Mouse (Mus musculus) heart, postnatal 0 days (tissue): Measurements from ENCODE around the gene Gsk3a. TPM values are rescaled to one million over a fixed set of nuclear protein-coding genes. Genes with fewer than 3 reads are reported as not detected.
A peak's percentile ranks its signal among the peaks of the same experiment; 100 is the strongest.

Experiments used
- ATAC-seq: fragments of 200-750 bp; cut with Nextera tagmentation; 2 replicates; pipeline ENCODE4 v1.8.0; 2017; ENCODE audit warnings: low read depth, moderate number of reproducible peaks, moderate library complexity; ENCODE audit not compliant: insufficient read depth
- DNase-seq: peaks from one replicate; pipeline ENCODE4 v3.0.0-alpha.2; 2016; ENCODE audit warnings: low spot score
- H3K27ac ChIP-seq: fragments of 300-500 bp; sonication (generic); 2 replicates; pipeline ENCODE4 v1.5.1; 2014; ENCODE audit warnings: low read depth, mild to moderate bottlenecking
- H3K27me3 ChIP-seq: fragments of 300-500 bp; sonication (generic); 2 replicates; pipeline ENCODE4 v1.6.1; 2014; ENCODE audit warnings: low read length, mixed read lengths; ENCODE audit not compliant: control insufficient read depth, insufficient read depth
- H3K36me3 ChIP-seq: fragments of 300-500 bp; sonication (generic); replicated peaks from 2 replicates; pipeline ENCODE4 v1.6.1; 2014; ENCODE audit warnings: low read length, mixed read lengths; ENCODE audit not compliant: control insufficient read depth, insufficient read depth
- H3K4me1 ChIP-seq: fragments of 300-500 bp; sonication (generic); 2 replicates; pipeline ENCODE4 v1.6.1; 2014; ENCODE audit warnings: antibody characterized with exemption; ENCODE audit not compliant: control insufficient read depth, insufficient read depth
- H3K4me2 ChIP-seq: fragments of 300-500 bp; sonication (generic); 2 replicates; pipeline ENCODE4 v1.6.1; 2014; ENCODE audit warnings: low read depth, mild to moderate bottlenecking, low read length, moderate library complexity
- H3K4me3 ChIP-seq: fragments of 300-500 bp; sonication (generic); 2 replicates; pipeline ENCODE4 v1.5.1; 2014; ENCODE audit warnings: low read depth, low read length
- H3K9ac ChIP-seq: fragments of 300-500 bp; sonication (generic); replicated peaks from 2 replicates; pipeline ENCODE4 v1.6.1; 2014; ENCODE audit warnings: low read depth, low read length, mixed read lengths
- H3K9me3 ChIP-seq: fragments of 300-500 bp; sonication (generic); replicated peaks from 2 replicates; pipeline ENCODE4 v1.6.1; 2016; ENCODE audit warnings: low read length; ENCODE audit not compliant: control insufficient read depth
- CTCF ChIP-seq: IDR thresholded peaks from 2 replicates; pipeline ENCODE4 v1.5.1; 2016; ENCODE audit warnings: antibody characterized with exemption, control low read depth, low read depth
- EP300 ChIP-seq: IDR thresholded peaks from 2 replicates; pipeline ENCODE4 v1.6.1; 2016; ENCODE audit warnings: antibody characterized with exemption, low read depth
- WGBS: fragments of 180-500 bp; shearing (Covaris S2); extraction: QIAGEN DNeasy Blood & Tissue Kit; methylation state at CpG from one replicate; pipeline ENCODE4 v1.1.7; 2014; 5-methylcytosine and 5-hydroxymethylcytosine counted together
- polyA plus RNA-seq: library from polyadenylated mRNA; unstranded; fragments of >200 nt; fragmentation: Nextera tagmentation; extraction: Ambion mirVana; gene quantifications from 2 replicates; pipeline ENCODE4 v1.2.1, GENCODE M21; 2015
- total RNA-seq: library from RNA; depleted of rRNA; stranded (reverse); fragments of >200 nt; gene quantifications from 2 replicates; pipeline ENCODE4 v1.2.3, GENCODE M21; 2014; ENCODE audit warnings: low replicate concordance

Gene Gsk3a
- total and polyA plus RNA-seq, 2 experiments from 2014 or later, result 5.3 to 64.7 TPM

GRCm38 (mm10) chr7:25184091-25184490 lies 53.6 kb downstream of the Gsk3a start:
- ATAC-seq, result no peak
- Histone ChIP-seq H3K27me3 (peaks cover 54% of the 10 kb centered on the region), H3K27ac (no peak overlapping the region), H3K4me3 (no peak overlapping the region), H3K4me1 (0 out of 2 replicates have a peak, but pooled peaks cover 3% of the 10 kb centered on the region), H3K9ac (no peak overlapping the region), H3K4me2 (no peak overlapping the region), H3K9me3 (no peaks in the 10 kb centered on the region), H3K36me3 (no peaks in the 10 kb centered on the region)
- no peak for DNase-seq
- TF ChIP-seq CTCF, result no peak
- TF ChIP-seq EP300, result no peak
- WGBS, result 66% methylated on average over 6 of the region's 6 CpGs

GRCm38 (mm10) chr7:25181814-25182213 lies 55.8 kb downstream of the Gsk3a start:
- TF ChIP-seq CTCF (no peak), EP300 (no peak)
- H3K9me3 ChIP-seq, result no peaks in the 10 kb centered on the region
- H3K9ac ChIP-seq, result no peak overlapping the region
- 0 out of 2 replicates have a peak overlapping the region, but pooled peaks have one; percentile 9 for H3K4me3 ChIP-seq
- peak overlapping the region; percentile 30; the same call in 1 of the 2 replicates for H3K4me2 ChIP-seq
- ATAC-seq, result no peak
- H3K27me3 ChIP-seq, result peaks cover 77% of the 10 kb centered on the region
- H3K27ac ChIP-seq, result no peak overlapping the region
- 8% methylated on average over 21 of the region's 21 CpGs for WGBS
- H3K36me3 ChIP-seq, result no peaks in the 10 kb centered on the region
- H3K4me1 ChIP-seq, result peaks cover 10% of the 10 kb centered on the region; the same call in 1 of the 2 replicates
- DNase-seq, result no peak

GRCm38 (mm10) chr7:25181331-25181790 lies 56.3 kb downstream of the Gsk3a start:
- DNase-seq (no peak), ATAC-seq (no peak)
- Histone ChIP-seq H3K9ac (no peak overlapping the region), H3K27me3 (peaks cover 82% of the 10 kb centered on the region), H3K4me3 (0 out of 2 replicates have a peak overlapping the region, but pooled peaks have one; percentile 9), H3K27ac (no peak overlapping the region), H3K4me2 (peak overlapping the region; percentile 30; the same call in 1 of the 2 replicates), H3K4me1 (peaks cover 10% of the 10 kb centered on the region; the same call in 1 of the 2 replicates), H3K9me3 (no peaks in the 10 kb centered on the region), H3K36me3 (no peaks in the 10 kb centered on the region)
- 1% methylated on average over 15 of the region's 15 CpGs for WGBS
- TF ChIP-seq CTCF, result peak; percentile 50
- no peak for TF ChIP-seq EP300

GRCm38 (mm10) chr7:25180512-25180911 lies 57.1 kb downstream of the Gsk3a start:
- 8% methylated on average over 6 of the region's 6 CpGs for WGBS
- no peak overlapping the region for H3K4me3 ChIP-seq

GRCm38 (mm10) chr7:25179606-25180161 lies 58.0 kb downstream of the Gsk3a start, which contains the start of gene Pou2f2:
Gene Pou2f2, minus strand, starts transcription at chr7:25179726.
- TF ChIP-seq EP300 (no peak), CTCF (peak; percentile 30)
- Histone ChIP-seq H3K36me3 (no peaks in the 10 kb centered on the region), H3K4me3 (peak within 1 kb of the TSS; percentile 51), H3K27ac (no peak within 1 kb of the TSS), H3K9ac (no peak within 1 kb of the TSS), H3K4me1 (peaks cover 10% of the 10 kb centered on the region; the same call in 1 of the 2 replicates), H3K4me2 (peak within 1 kb of the TSS; percentile 91), H3K27me3 (peaks cover 98% of the 10 kb centered on the region), H3K9me3 (no peaks in the 10 kb centered on the region)
- ATAC-seq, result peak; percentile 80
- under 1% methylated on average over 43 of the region's 56 CpGs for WGBS
- DNase-seq, result peak; percentile 35

More at GRCm38 (mm10) chr7:25180512-25180911, 57.1 kb downstream of the Gsk3a start:
- Histone ChIP-seq H3K27ac (no peak overlapping the region), H3K9me3 (no peaks in the 10 kb centered on the region), H3K27me3 (peaks cover 90% of the 10 kb centered on the region), H3K4me1 (peaks cover 10% of the 10 kb centered on the region; the same call in 1 of the 2 replicates), H3K36me3 (no peaks in the 10 kb centered on the region), H3K4me2 (no peak overlapping the region), H3K9ac (no peak overlapping the region)
- TF ChIP-seq CTCF, result no peak
- no peak for TF ChIP-seq EP300
- no peak for DNase-seq
- no peak for ATAC-seq
